Mouse (Mus musculus): ENCODE measurements around the gene Gm20888. TPM values are rescaled to one million over a fixed set of nuclear protein-coding genes. Genes with fewer than 3 reads are reported as not detected.

Gene Gm20888
- polyA plus RNA-seq (2015; fragmentation: Nextera tagmentation; extraction: Ambion mirVana): not detected in 2 replicates

GRCm38 (mm10) chrY:70441582-70441981 is at the start of gene Gm20888:
Gene Gm20888, plus strand, starts transcription at chrY:70441882.

Other genes with a start within 250 kb of the Gm20888 start
- gene Gm21118, start 168.2 kb upstream of the Gm20888 start, polyA plus RNA-seq (2015; fragmentation: Nextera tagmentation; extraction: Ambion mirVana): not detected in 2 replicates
- not detected in 2 replicates for gene Gm29423, start 138.6 kb upstream of the Gm20888 start, polyA plus RNA-seq (2015; fragmentation: Nextera tagmentation; extraction: Ambion mirVana)
- gene Gm29644, start 138.5 kb upstream of the Gm20888 start, polyA plus RNA-seq (2015; fragmentation: Nextera tagmentation; extraction: Ambion mirVana): not detected in 2 replicates

Measured in skeletal muscle tissue, postnatal 0 days (tissue).